Mouse (Mus musculus) testis, adult 2 months (tissue): ENCODE measurements around the gene Fryl.

ENCODE experiments used
- CTCF ChIP-seq: fragments of 200-500 bp; IDR thresholded peaks from 2 replicates; pipeline ENCODE4 v1.5.1; 2012; ENCODE audit warnings: low read depth, mild to moderate bottlenecking, inconsistent platforms, low read length, moderate library complexity; ENCODE audit not compliant: control insufficient read depth, insufficient read depth, insufficient replicate concordance
- POLR2A ChIP-seq: fragments of 200-500 bp; IDR thresholded peaks from 2 replicates; pipeline ENCODE4 v1.6.1; 2012; ENCODE audit warnings: low read depth, mild to moderate bottlenecking, inconsistent platforms, low read length, moderate library complexity; ENCODE audit not compliant: control insufficient read depth

- TF ChIP-seq CTCF (no peak), POLR2A (no peak)
Measured at GRCm38 (mm10) chr5:73246414-73246813, 10.0 kb downstream of the Fryl start.
